Mouse (Mus musculus): ENCODE results near the gene Zfp57.

Zfp57 gene

GRCm38 (mm10) chr17:37046312-37047112, 45.5 kb downstream of the Zfp57 start:
- peak; percentile 70 to 78 for DNase-seq

- no peak for DNase-seq
Measured at GRCm38 (mm10) chr17:37047332-37047976, 46.5 kb downstream of the Zfp57 start.

GRCm38 (mm10) chr17:37047981-37048380, 47.0 kb downstream of the Zfp57 start:
- DNase-seq = no peak

- DNase-seq = no peak
Measured at GRCm38 (mm10) chr17:37048383-37048782, 47.4 kb downstream of the Zfp57 start.

- DNase-seq = peak; percentile 65 to 77
Measured at GRCm38 (mm10) chr17:37049570-37050310, 48.8 kb downstream of the Zfp57 start.

GRCm38 (mm10) chr17:37050399-37050798, 49.4 kb downstream of the Zfp57 start:
- DNase-seq = peak; percentile 73 to 75

GRCm38 (mm10) chr17:37050876-37051275, 49.9 kb downstream of the Zfp57 start:
- DNase-seq = peak in 1 of 2 experiments; percentile 5

GRCm38 (mm10) chr17:37051745-37052144, 50.8 kb downstream of the Zfp57 start:
- DNase-seq = no peak

- no peak for DNase-seq
Measured at GRCm38 (mm10) chr17:37056957-37057356, 56.0 kb downstream of the Zfp57 start.
